Mouse (Mus musculus): Measurements from ENCODE around the gene Pecam1. TPM values are rescaled to one million over a fixed set of nuclear protein-coding genes. Genes with fewer than 3 reads are reported as not detected.

Gene Pecam1
- polyA plus RNA-seq, 1 experiment: 24.3 TPM

- TF ChIP-seq POLR2A (IDR thresholded peaks at IDR 0.05; ENCODE audit: insufficient read depth, low read length) (no peak), EP300 (IDR thresholded peaks at IDR 0.05; ENCODE audit: insufficient read depth, low read depth, low read length) (no peak), CTCF (IDR thresholded peaks at IDR 0.05; ENCODE audit: low read depth, low read length) (no peak)
Measured at GRCm38 (mm10) chr11:106677331-106677730, 73.1 kb downstream of the Pecam1 start.

GRCm38 (mm10) chr11:106675875-106676274, 74.6 kb downstream of the Pecam1 start:
- H3K9me3 ChIP-seq (replicated peaks; ENCODE audit: control insufficient read depth, insufficient read depth, low read length, poor library complexity, severe bottlenecking): no peaks in the 10 kb centered on the region
- no peak overlapping the region for H3K4me3 ChIP-seq (ENCODE audit: low read depth, low read length)
- no peak overlapping the region for H3K9ac ChIP-seq (ENCODE audit: low read depth, poor library complexity, severe bottlenecking)
- no peaks in the 10 kb centered on the region for H3K27me3 ChIP-seq (ENCODE audit: control insufficient read depth, insufficient read depth, low read length, poor library complexity, severe bottlenecking)
- H3K4me1 ChIP-seq (ENCODE audit: control insufficient read depth, insufficient read depth, low read length): peaks cover 18% of the 10 kb centered on the region
- TF ChIP-seq POLR2A (IDR thresholded peaks at IDR 0.05; ENCODE audit: insufficient read depth, low read length) (no peak), EP300 (IDR thresholded peaks at IDR 0.05; ENCODE audit: insufficient read depth, low read depth, low read length) (no peak), CTCF (IDR thresholded peaks at IDR 0.05; ENCODE audit: low read depth, low read length) (no peak)
- peaks cover 6% of the 10 kb centered on the region; the same call in 1 of the 2 replicates for H3K36me3 ChIP-seq (ENCODE audit: control insufficient read depth, insufficient read depth, low read length, poor library complexity, severe bottlenecking)
- H3K27ac ChIP-seq (ENCODE audit: insufficient read depth, low read length): 0 out of 2 replicates have a peak overlapping the region, but pooled peaks have one; percentile 73

More at GRCm38 (mm10) chr11:106677331-106677730, 73.1 kb downstream of the Pecam1 start:
- Histone ChIP-seq H3K9ac (ENCODE audit: low read depth, poor library complexity, severe bottlenecking) (no peak overlapping the region), H3K27me3 (ENCODE audit: control insufficient read depth, insufficient read depth, low read length, poor library complexity, severe bottlenecking) (no peaks in the 10 kb centered on the region), H3K27ac (ENCODE audit: insufficient read depth, low read length) (no peak overlapping the region), H3K9me3 (replicated peaks; ENCODE audit: control insufficient read depth, insufficient read depth, low read length, poor library complexity, severe bottlenecking) (no peaks in the 10 kb centered on the region), H3K4me1 (ENCODE audit: control insufficient read depth, insufficient read depth, low read length) (peaks cover 18% of the 10 kb centered on the region), H3K36me3 (ENCODE audit: control insufficient read depth, insufficient read depth, low read length, poor library complexity, severe bottlenecking) (peaks cover 11% of the 10 kb centered on the region), H3K4me3 (ENCODE audit: low read depth, low read length) (no peak overlapping the region)

GRCm38 (mm10) chr11:106675201-106675726, 75.2 kb downstream of the Pecam1 start:
- H3K4me1 ChIP-seq (ENCODE audit: control insufficient read depth, insufficient read depth, low read length): peaks cover 18% of the 10 kb centered on the region
- no peaks in the 10 kb centered on the region for H3K9me3 ChIP-seq (replicated peaks; ENCODE audit: control insufficient read depth, insufficient read depth, low read length, poor library complexity, severe bottlenecking)
- peak overlapping the region; percentile 73 for H3K27ac ChIP-seq (ENCODE audit: insufficient read depth, low read length)
- no peaks in the 10 kb centered on the region for H3K27me3 ChIP-seq (ENCODE audit: control insufficient read depth, insufficient read depth, low read length, poor library complexity, severe bottlenecking)
- H3K36me3 ChIP-seq (ENCODE audit: control insufficient read depth, insufficient read depth, low read length, poor library complexity, severe bottlenecking): peaks cover 4% of the 10 kb centered on the region; the same call in 1 of the 2 replicates
- no peak overlapping the region for H3K4me3 ChIP-seq (ENCODE audit: low read depth, low read length)
- no peak for TF ChIP-seq EP300 (IDR thresholded peaks at IDR 0.05; ENCODE audit: insufficient read depth, low read depth, low read length)
- no peak for TF ChIP-seq CTCF (IDR thresholded peaks at IDR 0.05; ENCODE audit: low read depth, low read length)
- TF ChIP-seq POLR2A (IDR thresholded peaks at IDR 0.05; ENCODE audit: insufficient read depth, low read length): no peak
- H3K9ac ChIP-seq (ENCODE audit: low read depth, poor library complexity, severe bottlenecking): no peak overlapping the region

- H3K4me1 ChIP-seq (ENCODE audit: control insufficient read depth, insufficient read depth, low read length): peaks cover 18% of the 10 kb centered on the region
- no peak for TF ChIP-seq CTCF (IDR thresholded peaks at IDR 0.05; ENCODE audit: low read depth, low read length)
- 0 out of 2 replicates have a peak, but pooled peaks have one; percentile 38 for TF ChIP-seq EP300 (IDR thresholded peaks at IDR 0.05; ENCODE audit: insufficient read depth, low read depth, low read length)
- no peak for TF ChIP-seq POLR2A (IDR thresholded peaks at IDR 0.05; ENCODE audit: insufficient read depth, low read length)
- peak overlapping the region; percentile 73 for H3K27ac ChIP-seq (ENCODE audit: insufficient read depth, low read length)
- H3K4me3 ChIP-seq (ENCODE audit: low read depth, low read length): no peak overlapping the region
- no peak overlapping the region for H3K9ac ChIP-seq (ENCODE audit: low read depth, poor library complexity, severe bottlenecking)
- no peaks in the 10 kb centered on the region for H3K27me3 ChIP-seq (ENCODE audit: control insufficient read depth, insufficient read depth, low read length, poor library complexity, severe bottlenecking)
- no peaks in the 10 kb centered on the region for H3K9me3 ChIP-seq (replicated peaks; ENCODE audit: control insufficient read depth, insufficient read depth, low read length, poor library complexity, severe bottlenecking)
- H3K36me3 ChIP-seq (ENCODE audit: control insufficient read depth, insufficient read depth, low read length, poor library complexity, severe bottlenecking): peaks cover 2% of the 10 kb centered on the region; the same call in 1 of the 2 replicates
Measured at GRCm38 (mm10) chr11:106674612-106675153, 75.7 kb downstream of the Pecam1 start.

GRCm38 (mm10) chr11:106673727-106674611, 76.5 kb downstream of the Pecam1 start:
- Histone ChIP-seq H3K27me3 (ENCODE audit: control insufficient read depth, insufficient read depth, low read length, poor library complexity, severe bottlenecking) (no peaks in the 10 kb centered on the region), H3K9me3 (replicated peaks; ENCODE audit: control insufficient read depth, insufficient read depth, low read length, poor library complexity, severe bottlenecking) (no peaks in the 10 kb centered on the region), H3K27ac (ENCODE audit: insufficient read depth, low read length) (peak overlapping the region; percentile 9), H3K36me3 (ENCODE audit: control insufficient read depth, insufficient read depth, low read length, poor library complexity, severe bottlenecking) (peaks cover 2% of the 10 kb centered on the region; the same call in 1 of the 2 replicates), H3K4me3 (ENCODE audit: low read depth, low read length) (no peak overlapping the region), H3K9ac (ENCODE audit: low read depth, poor library complexity, severe bottlenecking) (no peak overlapping the region), H3K4me1 (ENCODE audit: control insufficient read depth, insufficient read depth, low read length) (peaks cover 21% of the 10 kb centered on the region)
- TF ChIP-seq CTCF (IDR thresholded peaks at IDR 0.05; ENCODE audit: low read depth, low read length): no peak
- TF ChIP-seq POLR2A (IDR thresholded peaks at IDR 0.05; ENCODE audit: insufficient read depth, low read length): no peak
- TF ChIP-seq EP300 (IDR thresholded peaks at IDR 0.05; ENCODE audit: insufficient read depth, low read depth, low read length): no peak
